Comparison of ENCODE assay signal across 9 mouse cellular contexts in the genomic region with DNA sequence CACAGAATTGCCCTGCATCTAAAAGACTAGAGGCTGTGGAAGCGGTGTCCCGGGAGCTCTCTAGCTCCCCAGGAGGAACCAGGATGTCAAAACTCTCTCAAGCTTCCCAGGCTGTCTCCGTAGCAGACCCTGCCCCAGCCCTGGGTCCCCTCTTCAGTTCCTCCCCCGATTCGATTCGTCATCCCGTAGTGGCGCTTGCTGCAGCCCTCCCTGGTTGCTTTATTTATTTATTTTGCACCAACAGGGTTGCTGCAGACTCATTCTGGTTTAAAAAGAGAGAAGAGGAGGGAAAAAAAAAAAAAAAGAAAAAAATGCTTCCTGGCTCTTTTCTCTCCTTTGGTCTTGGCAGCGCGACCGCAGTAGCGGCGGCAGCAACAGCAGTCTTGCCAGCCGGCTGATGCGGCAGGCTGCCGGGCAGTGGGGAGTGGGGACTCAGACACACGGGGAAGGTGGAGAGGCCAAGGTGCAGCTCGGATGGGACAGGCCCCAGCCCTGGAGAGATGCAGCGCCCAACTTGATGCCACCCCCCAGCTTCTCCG. TPM values are rescaled to one million over a fixed set of nuclear protein-coding genes. Genes with fewer than 3 reads are reported as not detected.
DNase-seq lines count a peak whose midpoint lies in the region; ATAC-seq lines count a peak whose summit lies in the region.
"Had no signal": no experiment of that assay in that cellular context is flagged by ENCODE, and none has a peak within 500 bp of the region (broad histone marks: within the 10 kb centered on the region; RNA-seq: fewer than 3 reads in every experiment).

No protein-coding gene starts in this region.

- peak overlapping the region; percentile 36; the same call in 1 of the 2 replicates for H3K9ac ChIP-seq in lung, embryonic 16.5 days (ENCODE audit: low read length)
- H3K9ac ChIP-seq in limb, embryonic 13.5 days = peak overlapping the region; percentile 45

- H3K9me3 ChIP-seq in lung, embryonic 16.5 days (ENCODE audit: control insufficient read depth, low read length) = no peaks in the 10 kb centered on the region
- no peaks in the 10 kb centered on the region for H3K9me3 ChIP-seq in limb, embryonic 13.5 days

- H3K36me3 ChIP-seq in lung, embryonic 16.5 days (ENCODE audit: control insufficient read depth, insufficient read depth, low read length) = no peaks in the 10 kb centered on the region
- H3K36me3 ChIP-seq in limb, embryonic 13.5 days = no peaks in the 10 kb centered on the region

- ATAC-seq in lung, embryonic 16.5 days (ENCODE audit: low read depth) = peak; percentile 51
- ATAC-seq in granulocyte monocyte progenitor cell, adult 5-6 weeks (replicated peaks; ENCODE audit: poor library complexity, severe bottlenecking) = peak; percentile 55
- ATAC-seq in limb, embryonic 13.5 days (ENCODE audit: low FRiP score, low read depth) = no peak

- H3K27ac ChIP-seq in lung, embryonic 16.5 days (ENCODE audit: low read length) = no peak overlapping the region
- no peak overlapping the region for H3K27ac ChIP-seq in limb, embryonic 13.5 days
- H3K27ac ChIP-seq: macrophage had no signal

- peak; percentile 48 for DNase-seq in adrenal gland, adult 2 months
- DNase-seq in adrenal gland, adult 18-20 months (ENCODE audit: low spot score in 2 of 2) = no peak
- DNase-seq in lung, adult 18-20 months = no peak
- DNase-seq in retina, embryonic 14.5 days (ENCODE audit: low spot score) = peak; percentile 60
- DNase-seq in gastrocnemius, adult 18-20 months (ENCODE audit: low spot score) = no peak

- WGBS in lung, embryonic 16.5 days = 3% methylated on average over 20 of the region's 20 CpGs
- 2% methylated on average over 20 of the region's 20 CpGs for WGBS in limb, embryonic 13.5 days

- peaks cover 3% of the 10 kb centered on the region for H3K4me1 ChIP-seq in lung, embryonic 16.5 days (replicated peaks; ENCODE audit: control insufficient read depth, insufficient read depth, low read length)
- peaks cover 9% of the 10 kb centered on the region for H3K4me1 ChIP-seq in limb, embryonic 13.5 days

- peak overlapping the region; percentile 62 for H3K4me2 ChIP-seq in lung, embryonic 16.5 days (ENCODE audit: low read depth, low read length)
- peak overlapping the region; percentile 63 for H3K4me2 ChIP-seq in limb, embryonic 13.5 days (replicated peaks)

- peaks cover 7% of the 10 kb centered on the region for H3K27me3 ChIP-seq in lung, embryonic 16.5 days (ENCODE audit: control insufficient read depth, insufficient read depth, low read depth, low read length)
- H3K27me3 ChIP-seq in limb, embryonic 13.5 days = peaks cover 82% of the 10 kb centered on the region

- H3K4me3 ChIP-seq in lung, embryonic 16.5 days (ENCODE audit: low read length) = peak overlapping the region; percentile 34
- H3K4me3 ChIP-seq in limb, embryonic 13.5 days = peak overlapping the region; percentile 32

RNA-seq across cellular contexts. Expression of a gene that starts 0.7 kb away (rescaled TPM):
- total RNA-seq in adrenal gland, adult 2 months (2021) = under 1 TPM; 0.26 to 0.62 TPM
- polyA plus RNA-seq in adrenal gland, adult 2 months (2012; rRNA removed) = 0.22 and 0.37 TPM in 2 replicates
- under 1 TPM; 0.56 to 0.70 TPM for total RNA-seq in adrenal gland, adult 18-20 months (2021)
- polyA plus RNA-seq in lung, embryonic 16.5 days (2015; fragmentation: Nextera tagmentation; extraction: Ambion mirVana) = 0.35 and 0.44 TPM in 2 replicates
- total RNA-seq in granulocyte monocyte progenitor cell, adult 5-6 weeks (2014; fragmentation: Nextera tagmentation) = not detected in 2 replicates
- not detected in 2 replicates for total RNA-seq in granulocyte monocyte progenitor cell, adult 5-6 weeks (2017)
- polyA plus RNA-seq in limb, embryonic 13.5 days (2015; fragmentation: Nextera tagmentation; extraction: Ambion mirVana) = 0.06 and 0.14 TPM in 2 replicates
- total RNA-seq in gastrocnemius, adult 18-20 months (2021) = under 1 TPM; 0.25 to 0.28 TPM
- polyA plus RNA-seq: macrophage had no signal

RNA-seq across cellular contexts. Expression of a gene that starts 14.1 kb away (rescaled TPM):
- 10 to 100 TPM in 1 of 2 experiments, 1 to 10 TPM in 1; 6.4 to 14.7 TPM for total RNA-seq in adrenal gland, adult 2 months (2021)
- polyA plus RNA-seq in adrenal gland, adult 2 months (2012; rRNA removed) = 0.23 and 0.24 TPM in 2 replicates
- total RNA-seq in adrenal gland, adult 18-20 months (2021) = 10 to 100 TPM in 1 of 2 experiments, 1 to 10 TPM in 1; 8.5 to 14.3 TPM
- 12.5 and 12.6 TPM in 2 replicates for polyA plus RNA-seq in lung, embryonic 16.5 days (2015; fragmentation: Nextera tagmentation; extraction: Ambion mirVana)
- 4.5 TPM in 2 replicates for total RNA-seq in granulocyte monocyte progenitor cell, adult 5-6 weeks (2014; fragmentation: Nextera tagmentation)
- total RNA-seq in granulocyte monocyte progenitor cell, adult 5-6 weeks (2017) = 5.7 and 6.1 TPM in 2 replicates
- 8.4 and 8.9 TPM in 2 replicates for polyA plus RNA-seq in limb, embryonic 13.5 days (2015; fragmentation: Nextera tagmentation; extraction: Ambion mirVana)
- total RNA-seq in gastrocnemius, adult 18-20 months (2021) = 1 to 10 TPM; 5.2 to 7.0 TPM

RNA-seq across cellular contexts. Expression of a gene that starts 26.4 kb away (rescaled TPM):
- 10 to 100 TPM; 19.8 to 20.5 TPM for total RNA-seq in adrenal gland, adult 2 months (2021)
- polyA plus RNA-seq in adrenal gland, adult 2 months (2012; rRNA removed) = 17.4 and 17.6 TPM in 2 replicates
- total RNA-seq in adrenal gland, adult 18-20 months (2021) = 10 to 100 TPM; 20.3 to 27.7 TPM
- polyA plus RNA-seq in lung, embryonic 16.5 days (2015; fragmentation: Nextera tagmentation; extraction: Ambion mirVana) = 8.9 and 9.5 TPM in 2 replicates
- not detected in 2 replicates for total RNA-seq in granulocyte monocyte progenitor cell, adult 5-6 weeks (2014; fragmentation: Nextera tagmentation)
- 0.13 TPM in 1 of 2 replicates, not detected in the other for total RNA-seq in granulocyte monocyte progenitor cell, adult 5-6 weeks (2017)
- 0.98 and 1.0 TPM in 2 replicates for polyA plus RNA-seq in limb, embryonic 13.5 days (2015; fragmentation: Nextera tagmentation; extraction: Ambion mirVana)
- 100 to 1,000 TPM in 1 of 2 experiments, 10 to 100 TPM in 1; 99.4 to 107 TPM for total RNA-seq in gastrocnemius, adult 18-20 months (2021)
- polyA plus RNA-seq: macrophage had no signal

RNA-seq across cellular contexts. Expression of a gene that starts 36.8 kb away (rescaled TPM):
- under 1 TPM in 1 of 2 experiments, not detected in 1; 0.52 TPM for total RNA-seq in adrenal gland, adult 2 months (2021)
- 4.0 and 5.4 TPM in 2 replicates for polyA plus RNA-seq in adrenal gland, adult 2 months (2012; rRNA removed)
- under 1 TPM; 0.38 to 0.40 TPM for total RNA-seq in adrenal gland, adult 18-20 months (2021)
- polyA plus RNA-seq in lung, embryonic 16.5 days (2015; fragmentation: Nextera tagmentation; extraction: Ambion mirVana) = 0.16 and 0.68 TPM in 2 replicates
- total RNA-seq in granulocyte monocyte progenitor cell, adult 5-6 weeks (2014; fragmentation: Nextera tagmentation) = not detected in 2 replicates
- total RNA-seq in granulocyte monocyte progenitor cell, adult 5-6 weeks (2017) = not detected in 2 replicates
- 2.5 and 3.1 TPM in 2 replicates for polyA plus RNA-seq in limb, embryonic 13.5 days (2015; fragmentation: Nextera tagmentation; extraction: Ambion mirVana)
- not detected for total RNA-seq in gastrocnemius, adult 18-20 months (2021)
- polyA plus RNA-seq: macrophage had no signal

RNA-seq across cellular contexts. Expression of a gene that starts 44.1 kb away (rescaled TPM):
- 10 to 100 TPM; 46.4 to 84.5 TPM for total RNA-seq in adrenal gland, adult 2 months (2021)
- polyA plus RNA-seq in adrenal gland, adult 2 months (2012; rRNA removed) = 16.4 and 18.0 TPM in 2 replicates
- total RNA-seq in adrenal gland, adult 18-20 months (2021) = 10 to 100 TPM; 69.9 to 77.6 TPM
- polyA plus RNA-seq in lung, embryonic 16.5 days (2015; fragmentation: Nextera tagmentation; extraction: Ambion mirVana) = 58.8 and 59.8 TPM in 2 replicates
- total RNA-seq in granulocyte monocyte progenitor cell, adult 5-6 weeks (2014; fragmentation: Nextera tagmentation) = 32.5 and 49.1 TPM in 2 replicates
- 56.3 and 60.6 TPM in 2 replicates for total RNA-seq in granulocyte monocyte progenitor cell, adult 5-6 weeks (2017)
- 66.8 and 67.0 TPM in 2 replicates for polyA plus RNA-seq in limb, embryonic 13.5 days (2015; fragmentation: Nextera tagmentation; extraction: Ambion mirVana)
- total RNA-seq in gastrocnemius, adult 18-20 months (2021) = 10 to 100 TPM; 30.0 to 33.8 TPM

Comparison
In these comparisons a context has a peak if more than half of its experiments do, and no peak if none do; other contexts are left out.
1. DNase-seq: peak in adrenal gland, adult 2 months (single experiment) and retina, embryonic 14.5 days (single experiment); none in adrenal gland, adult 18-20 months (0 of 2), lung, adult 18-20 months (0 of 2) and gastrocnemius, adult 18-20 months (single experiment).
2. RNA of a gene that starts 26.4 kb away (total RNA-seq): 99.4 to 107 TPM in gastrocnemius, adult 18-20 months, 20.3 to 27.7 TPM in adrenal gland, adult 18-20 months and 19.8 to 20.5 TPM in adrenal gland, adult 2 months; 0.13 TPM in granulocyte monocyte progenitor cell, adult 5-6 weeks; every median in the first group is over 10 times any median in the second.